Mouse (Mus musculus) embryonic facial prominence, embryonic 14.5 days (tissue): ENCODE data around the gene Tbc1d4. TPM values are rescaled to one million over a fixed set of nuclear protein-coding genes. Genes with fewer than 3 reads are reported as not detected.

Experiments
- ATAC-seq: fragments of 200-750 bp; cut with Nextera tagmentation; 2 replicates; pipeline ENCODE4 v1.8.0; 2017; ENCODE audit warnings: low read depth, moderate number of reproducible peaks, moderate TSS enrichment
- DNase-seq: peaks from one replicate; pipeline ENCODE4 v3.0.0-alpha.2; 2015; ENCODE audit warnings: low spot score
- H3K27ac ChIP-seq: fragments of 300-500 bp; sonication (generic); replicated peaks from 2 replicates; pipeline ENCODE4 v1.5.1; 2014; ENCODE audit warnings: low read depth, mild to moderate bottlenecking, low read length, moderate library complexity
- H3K27me3 ChIP-seq: fragments of 300-500 bp; sonication (generic); replicated peaks from 2 replicates; pipeline ENCODE4 v1.6.1; 2014; ENCODE audit warnings: low read length; ENCODE audit not compliant: control insufficient read depth, insufficient read depth
- H3K36me3 ChIP-seq: fragments of 300-500 bp; sonication (generic); 2 replicates; pipeline ENCODE4 v1.6.1; 2014; ENCODE audit warnings: low read length, mixed read lengths; ENCODE audit not compliant: control insufficient read depth, insufficient read depth
- H3K4me1 ChIP-seq: fragments of 300-500 bp; sonication (generic); 2 replicates; pipeline ENCODE4 v1.6.1; 2014; ENCODE audit warnings: antibody characterized with exemption, low read length; ENCODE audit not compliant: control insufficient read depth, insufficient read depth
- H3K4me2 ChIP-seq: fragments of 300-500 bp; sonication (generic); 2 replicates; pipeline ENCODE4 v1.6.1; 2014; ENCODE audit warnings: low read depth, mild to moderate bottlenecking, low read length, moderate library complexity, mixed read lengths
- H3K4me3 ChIP-seq: fragments of 300-500 bp; sonication (generic); 2 replicates; pipeline ENCODE4 v1.5.1; 2014; ENCODE audit warnings: low read depth, mild to moderate bottlenecking, low read length
- H3K9ac ChIP-seq: fragments of 300-500 bp; sonication (generic); 2 replicates; pipeline ENCODE4 v1.6.1; 2014; ENCODE audit warnings: low read depth, mild to moderate bottlenecking, low read length, moderate library complexity, mixed read lengths
- H3K9me3 ChIP-seq: fragments of 300-500 bp; sonication (generic); 2 replicates; pipeline ENCODE4 v1.6.1; 2016; ENCODE audit warnings: low read length; ENCODE audit not compliant: control insufficient read depth
- WGBS: fragments of 180-500 bp; shearing (Covaris S2); extraction: QIAGEN DNeasy Blood & Tissue Kit; methylation state at CpG from one replicate; pipeline ENCODE4 v1.1.7; 2014; 5-methylcytosine and 5-hydroxymethylcytosine counted together
- polyA plus RNA-seq: library from polyadenylated mRNA; unstranded; fragments of >200 nt; fragmentation: Nextera tagmentation; extraction: Ambion mirVana; gene quantifications from 2 replicates; pipeline ENCODE4 v1.2.1, GENCODE M21; 2014

Gene Tbc1d4
- polyA plus RNA-seq, 1 experiment from 2014 or later: 17.3 TPM

- ATAC-seq: no peak
- no peak for DNase-seq
- Histone ChIP-seq H3K4me2 (no peak overlapping the region), H3K27ac (no peak overlapping the region), H3K27me3 (no peaks in the 10 kb centered on the region), H3K4me1 (no peaks in the 10 kb centered on the region), H3K4me3 (no peak overlapping the region), H3K9ac (no peak overlapping the region), H3K36me3 (no peaks in the 10 kb centered on the region), H3K9me3 (no peaks in the 10 kb centered on the region)
- 91% methylated on average over 11 of the region's 11 CpGs for WGBS
Observed at GRCm38 (mm10) chr14:101466521-101466920, 142.5 kb downstream of the Tbc1d4 start.

GRCm38 (mm10) chr14:101465893-101466292 lies 143.1 kb downstream of the Tbc1d4 start:
- H3K36me3 ChIP-seq: no peaks in the 10 kb centered on the region
- WGBS: 55% methylated on average over 3 of the region's 3 CpGs
- no peak overlapping the region for H3K4me2 ChIP-seq
- H3K9me3 ChIP-seq: no peaks in the 10 kb centered on the region
- no peak overlapping the region for H3K27ac ChIP-seq
- ATAC-seq (no peak), DNase-seq (no peak)
- no peak overlapping the region for H3K4me3 ChIP-seq
- H3K4me1 ChIP-seq: no peaks in the 10 kb centered on the region
- no peak overlapping the region for H3K9ac ChIP-seq
- no peaks in the 10 kb centered on the region for H3K27me3 ChIP-seq

GRCm38 (mm10) chr14:101460768-101461167 lies 148.2 kb downstream of the Tbc1d4 start:
- Histone ChIP-seq H3K4me3 (no peak overlapping the region), H3K4me2 (no peak overlapping the region), H3K27me3 (no peaks in the 10 kb centered on the region), H3K27ac (no peak overlapping the region), H3K4me1 (no peaks in the 10 kb centered on the region), H3K9me3 (no peaks in the 10 kb centered on the region), H3K36me3 (no peaks in the 10 kb centered on the region), H3K9ac (no peak overlapping the region)
- whole genome bisulfite sequencing: 32% methylated on average over 6 of the region's 6 CpGs
- 0 out of 2 replicates have a peak, but pooled peaks have one; percentile 55 for ATAC-seq
- DNase-seq: peak; percentile 63

- Histone ChIP-seq H3K4me3 (no peak overlapping the region), H3K27ac (no peak overlapping the region), H3K4me2 (no peak overlapping the region), H3K9me3 (no peaks in the 10 kb centered on the region), H3K36me3 (0 out of 2 replicates have a peak, but pooled peaks cover 9% of the 10 kb centered on the region), H3K9ac (no peak overlapping the region), H3K27me3 (no peaks in the 10 kb centered on the region), H3K4me1 (no peaks in the 10 kb centered on the region)
- ATAC-seq (no peak), DNase-seq (no peak)
- WGBS: 71% methylated on average over 6 of the region's 6 CpGs
Observed at GRCm38 (mm10) chr14:101452915-101453314, 156.1 kb downstream of the Tbc1d4 start.

GRCm38 (mm10) chr14:101447857-101448256 lies 161.1 kb downstream of the Tbc1d4 start:
- H3K27ac ChIP-seq: no peak overlapping the region
- no peaks in the 10 kb centered on the region for H3K27me3 ChIP-seq
- 94% methylated on average over 4 of the region's 4 CpGs for WGBS
- H3K4me1 ChIP-seq: no peaks in the 10 kb centered on the region
- 0 out of 2 replicates have a peak, but pooled peaks cover 13% of the 10 kb centered on the region for H3K36me3 ChIP-seq
- H3K9me3 ChIP-seq: no peaks in the 10 kb centered on the region
- ATAC-seq (no peak), DNase-seq (no peak)
- no peak overlapping the region for H3K9ac ChIP-seq
- no peak overlapping the region for H3K4me2 ChIP-seq
- no peak overlapping the region for H3K4me3 ChIP-seq

- Histone ChIP-seq H3K36me3 (0 out of 2 replicates have a peak, but pooled peaks cover 3% of the 10 kb centered on the region), H3K27ac (no peak overlapping the region), H3K9ac (no peak overlapping the region), H3K4me1 (no peaks in the 10 kb centered on the region), H3K4me3 (no peak overlapping the region), H3K4me2 (no peak overlapping the region), H3K9me3 (no peaks in the 10 kb centered on the region), H3K27me3 (no peaks in the 10 kb centered on the region)
- WGBS: 60% methylated on average over 5 of the region's 5 CpGs
- no peak for ATAC-seq
- no peak for DNase-seq
Observed at GRCm38 (mm10) chr14:101445205-101445604, 163.8 kb downstream of the Tbc1d4 start.

GRCm38 (mm10) chr14:101437925-101438324 lies 171.1 kb downstream of the Tbc1d4 start:
- DNase-seq (no peak), ATAC-seq (no peak)
- WGBS: 76% methylated on average over 3 of the region's 3 CpGs

GRCm38 (mm10) chr14:101430536-101430935 lies 178.5 kb downstream of the Tbc1d4 start:
- Histone ChIP-seq H3K4me3 (no peak overlapping the region), H3K4me2 (no peak overlapping the region), H3K36me3 (no peaks in the 10 kb centered on the region), H3K9ac (no peak overlapping the region), H3K27ac (no peak overlapping the region), H3K9me3 (no peaks in the 10 kb centered on the region), H3K27me3 (no peaks in the 10 kb centered on the region), H3K4me1 (no peaks in the 10 kb centered on the region)
- 69% methylated on average over 5 of the region's 5 CpGs for WGBS
- ATAC-seq (no peak), DNase-seq (no peak)

More at GRCm38 (mm10) chr14:101437925-101438324, 171.1 kb downstream of the Tbc1d4 start:
- Histone ChIP-seq H3K36me3 (no peaks in the 10 kb centered on the region), H3K9me3 (no peaks in the 10 kb centered on the region), H3K4me2 (no peak overlapping the region), H3K4me1 (no peaks in the 10 kb centered on the region), H3K9ac (no peak overlapping the region), H3K27ac (no peak overlapping the region), H3K4me3 (no peak overlapping the region), H3K27me3 (no peaks in the 10 kb centered on the region)

GRCm38 (mm10) chr14:101428805-101429516 lies 180.0 kb downstream of the Tbc1d4 start:
- ATAC-seq (peak; percentile 63; the same call in 1 of the 2 replicates), DNase-seq (peak; percentile 56)
- WGBS: 31% methylated on average over 3 of the region's 3 CpGs
- Histone ChIP-seq H3K36me3 (no peaks in the 10 kb centered on the region), H3K27me3 (no peaks in the 10 kb centered on the region), H3K9me3 (no peaks in the 10 kb centered on the region), H3K9ac (no peak overlapping the region), H3K4me3 (no peak overlapping the region), H3K27ac (no peak overlapping the region), H3K4me1 (no peaks in the 10 kb centered on the region), H3K4me2 (no peak overlapping the region)
